17 mouse cellular contexts compared by ENCODE assay signal in the genomic region with DNA sequence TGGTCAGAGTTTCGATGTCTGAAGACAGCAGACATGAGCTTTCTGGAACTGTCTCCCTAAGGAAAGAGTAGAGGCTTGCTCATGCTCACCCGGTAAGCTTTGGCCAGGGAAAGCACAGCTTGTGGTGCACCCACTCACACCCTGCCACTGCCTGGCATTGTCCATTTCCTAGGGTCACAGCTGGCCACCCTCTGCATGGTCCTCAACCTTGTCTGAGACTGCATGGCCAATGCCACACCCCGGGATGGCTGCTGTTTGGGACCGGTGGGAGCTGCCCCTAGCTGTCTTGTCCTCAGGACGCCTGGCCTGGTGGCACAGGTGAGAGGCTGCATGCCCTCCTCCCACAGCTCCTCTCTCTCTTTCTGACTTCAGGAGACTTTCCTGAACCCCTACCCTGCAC. TPM values are rescaled to one million over a fixed set of nuclear protein-coding genes. Genes with fewer than 3 reads are reported as not detected.
"Had no signal": no experiment of that assay in that cellular context is flagged by ENCODE, and none has a peak within 500 bp of the region (broad histone marks: within the 10 kb centered on the region; RNA-seq: fewer than 3 reads in every experiment).

No protein-coding gene starts in this region.

- H3K27ac ChIP-seq: midbrain, embryonic 10.5 days; midbrain, embryonic 12.5 days; neural tube, embryonic 12.5 days; stomach, embryonic 15.5 days had no signal

- H3K4me3 ChIP-seq: midbrain, embryonic 10.5 days; midbrain, embryonic 12.5 days; neural tube, embryonic 12.5 days; stomach, embryonic 15.5 days had no signal

- DNase-seq: lung, adult 18-20 months; lung, embryonic 14.5 days; lung, postnatal 10 days; lung, postnatal 4 days; midbrain, embryonic 14.5 days; right cerebral cortex, postnatal 14 days; thymus, adult 18-20 months; thymus, postnatal 14 days; thymus, postnatal 36 days had no signal

- H3K4me2 ChIP-seq: lung, embryonic 14.5 days; midbrain, embryonic 12.5 days; neural tube, embryonic 12.5 days; stomach, embryonic 15.5 days had no signal

- H3K9ac ChIP-seq: lung, embryonic 14.5 days; midbrain, embryonic 12.5 days; neural tube, embryonic 12.5 days; stomach, embryonic 15.5 days had no signal

- H3K4me1 ChIP-seq: midbrain, embryonic 10.5 days; midbrain, embryonic 12.5 days; neural tube, embryonic 12.5 days; stomach, embryonic 15.5 days had no signal

- H3K27me3 ChIP-seq: midbrain, embryonic 12.5 days; neural tube, embryonic 12.5 days; stomach, embryonic 15.5 days had no signal

- H3K9me3 ChIP-seq: midbrain, embryonic 10.5 days; midbrain, embryonic 12.5 days; neural tube, embryonic 12.5 days; stomach, embryonic 15.5 days had no signal

RNA-seq across cellular contexts. Expression of a gene that starts 29.5 kb away (rescaled TPM):
- total RNA-seq: megakaryocyte, adult 5-6 weeks; megakaryocyte-erythroid progenitor cell, adult 5-6 weeks; monocyte, adult 5-6 weeks; neutrophil, adult 5-6 weeks had no signal
